Mouse (Mus musculus) adrenal gland, adult 8-10 months (tissue): ENCODE data around the gene Utp18. TPM values are rescaled to one million over a fixed set of nuclear protein-coding genes. Genes with fewer than 3 reads are reported as not detected.
"Not testable (repeated sequence)": the region's sequence is repeated elsewhere in the genome, so short reads cannot be mapped to it uniquely, and the experiment has no call there.

Experiments used
- DNase-seq: peaks from one replicate; pipeline ENCODE4 v3.0.0; 2022
- total RNA-seq, 4 experiments: library from RNA; stranded (reverse); gene quantifications; 2 replicates each; pipeline ENCODE4 v1.2.4; 2022

Utp18 gene
- total RNA-seq: 10 to 100 TPM; 20.7 to 29.2 (median 22.0) TPM

- DNase-seq: peak; percentile 98
Measured at GRCm38 (mm10) chr11:93885572-93886410, at the start of gene Utp18, which contains the start of gene Mbtd1. Gene Utp18, minus strand, starts transcription at chr11:93885766. Gene Mbtd1, plus strand, starts transcription at chr11:93885852.

- DNase-seq: no peak
Measured at GRCm38 (mm10) chr11:93929106-93929505, 43.5 kb upstream of the Utp18 start.

- DNase-seq: not testable (repeated sequence)
Measured at GRCm38 (mm10) chr11:93915019-93915418, 29.5 kb upstream of the Utp18 start.

GRCm38 (mm10) chr11:93911603-93912002, 26.0 kb upstream of the Utp18 start:
- DNase-seq: no peak

GRCm38 (mm10) chr11:93908829-93909228, 23.3 kb upstream of the Utp18 start:
- DNase-seq: no peak

GRCm38 (mm10) chr11:93907839-93908238, 22.3 kb upstream of the Utp18 start:
- no peak for DNase-seq

- DNase-seq: no peak
Measured at GRCm38 (mm10) chr11:93906834-93907233, 21.3 kb upstream of the Utp18 start.

- no peak for DNase-seq
Measured at GRCm38 (mm10) chr11:93897732-93898131, 12.2 kb upstream of the Utp18 start.

- DNase-seq: no peak
Measured at GRCm38 (mm10) chr11:93887080-93887447, 1.5 kb upstream of the Utp18 start.

- peak; percentile 21 for DNase-seq
Measured at GRCm38 (mm10) chr11:93886411-93887079, 979 bp upstream of the Utp18 start.

- DNase-seq: no peak
Measured at GRCm38 (mm10) chr11:93884901-93885571, 530 bp downstream of the Utp18 start.

- DNase-seq: no peak
Measured at GRCm38 (mm10) chr11:93884068-93884467, 1.5 kb downstream of the Utp18 start.

- DNase-seq: no peak
Measured at GRCm38 (mm10) chr11:93862638-93863037, 22.9 kb downstream of the Utp18 start.

GRCm38 (mm10) chr11:93862045-93862623, 23.4 kb downstream of the Utp18 start:
- DNase-seq: no peak

GRCm38 (mm10) chr11:93861193-93861592, 24.4 kb downstream of the Utp18 start:
- DNase-seq: no peak

- no peak for DNase-seq
Measured at GRCm38 (mm10) chr11:93860540-93861172, 24.9 kb downstream of the Utp18 start.

GRCm38 (mm10) chr11:93856284-93856955, 29.1 kb downstream of the Utp18 start:
- DNase-seq: peak; percentile 36

- no peak for DNase-seq
Measured at GRCm38 (mm10) chr11:93852546-93852945, 33.0 kb downstream of the Utp18 start.

- DNase-seq: no peak
Measured at GRCm38 (mm10) chr11:93847342-93847741, 38.2 kb downstream of the Utp18 start.

GRCm38 (mm10) chr11:93835800-93836199, 49.8 kb downstream of the Utp18 start:
- DNase-seq: no peak

- DNase-seq: no peak
Measured at GRCm38 (mm10) chr11:93829971-93830370, 55.6 kb downstream of the Utp18 start.

GRCm38 (mm10) chr11:93829327-93829679, 56.3 kb downstream of the Utp18 start:
- no peak for DNase-seq
